Mouse (Mus musculus): ENCODE measurements around the gene 1810037I17Rik.

DNA sequence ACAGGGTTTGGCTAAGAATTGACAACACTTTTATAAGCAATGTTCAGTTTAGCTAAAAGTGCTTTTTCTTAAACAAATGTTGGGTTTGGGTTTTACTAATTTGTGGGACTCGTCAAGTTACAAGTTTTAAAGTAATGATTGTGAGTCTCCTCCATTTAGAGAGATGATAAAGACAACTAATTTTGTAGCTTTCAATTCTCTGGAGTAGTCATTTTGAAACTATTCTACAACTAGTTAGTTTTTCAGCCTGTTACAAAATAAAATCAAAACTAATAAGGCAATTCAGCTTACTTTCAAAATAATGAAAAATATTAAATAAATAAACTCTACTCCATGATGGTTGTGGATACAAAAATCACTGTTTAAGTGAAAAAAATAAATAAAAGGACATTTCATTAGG lies 8.5 kb downstream of the 1810037I17Rik start:
- TF ChIP-seq CTCF (conservative IDR thresholded peaks at IDR 0.05; ENCODE audit: low read length) (no peak), POU5F1 (IDR thresholded peaks at IDR 0.05; ENCODE audit: borderline replicate concordance, low read length) (no peak), NANOG (IDR thresholded peaks at IDR 0.05; ENCODE audit: borderline replicate concordance, low read length) (no peak)

All from E14TG2a.4 (cell line).